Mouse (Mus musculus) adrenal gland, postnatal 4 days (tissue): ENCODE results near the gene Slit2. TPM values are rescaled to one million over a fixed set of nuclear protein-coding genes. Genes with fewer than 3 reads are reported as not detected.

Source experiments
- DNase-seq, 2 experiments: peaks; one replicate each; pipeline ENCODE4 v3.0.0; 2021 to 2022; ENCODE audit warnings: low spot score in 2 of 2, mixed read lengths in 2 of 2
- microRNA-seq: library from miRNA; unstranded; fragments of <30 nt; microRNA quantifications from one replicate; pipeline ENCODE4 v1.2.0, GENCODE M21; 2021
- total RNA-seq, 2 experiments: library from RNA; stranded (reverse); gene quantifications; 2 replicates each; pipeline ENCODE4 v1.2.3; 2021

The Slit2 gene
- total RNA-seq, 2 experiments from 2014 or later = 24.0 to 44.5 TPM

GRCm38 (mm10) chr5:48345983-48346648 lies 363.2 kb downstream of the Slit2 start:
- DNase-seq = no peak

- DNase-seq = no peak
Observed at GRCm38 (mm10) chr5:48349309-48349708, 366.4 kb downstream of the Slit2 start.

Small RNA genes lying within 50 kb of the gene (microRNA-seq; reads per million reads assigned to microRNA genes)
- 22.4 reads per million, percentile 31 among the genes with 10 or more reads in this experiment for gene Mir218-1
